Mouse (Mus musculus): Measurements from ENCODE around the gene Chit1.

DNA sequence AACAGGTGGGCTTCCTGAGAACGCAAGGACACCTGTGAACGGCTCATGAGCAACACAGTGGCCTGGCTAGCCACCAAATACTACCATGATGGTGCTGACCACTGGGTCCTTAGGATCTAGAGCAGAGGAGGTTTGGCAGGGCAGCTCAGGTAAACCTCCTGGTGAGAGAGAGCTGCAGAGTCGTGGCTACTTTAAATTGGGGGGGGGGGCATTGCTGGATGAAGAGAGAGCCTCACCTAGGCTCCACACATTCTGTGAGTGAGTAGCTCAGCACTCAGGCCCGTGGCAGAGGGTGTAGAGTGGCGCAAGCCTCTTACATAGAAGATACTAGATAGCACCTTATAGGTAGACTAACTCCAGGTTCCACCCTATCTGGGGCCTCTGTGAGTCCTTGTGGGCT is 10.6 kb upstream of the Chit1 start:
- no peak for TF ChIP-seq CTCF (IDR thresholded peaks at IDR 0.05; ENCODE audit: extremely low read depth, insufficient read length, insufficient replicate concordance, low read depth, low read length)
- TF ChIP-seq POLR2A (IDR thresholded peaks at IDR 0.05; ENCODE audit: low read depth, low read length), result no peak
